Mouse (Mus musculus) testis, adult 2 months (tissue): ENCODE measurements around the gene Htr2c. TPM values are rescaled to one million over a fixed set of nuclear protein-coding genes. Genes with fewer than 3 reads are reported as not detected.

Source experiments
- H3K27ac ChIP-seq: fragments of 200-500 bp; 2 replicates; pipeline ENCODE4 v1.5.1; 2012; ENCODE audit warnings: low read depth, low read length; ENCODE audit not compliant: control insufficient read depth, insufficient read depth
- H3K27me3 ChIP-seq: fragments of 200-500 bp; 2 replicates; pipeline ENCODE4 v1.6.1; 2012; ENCODE audit warnings: mild to moderate bottlenecking, low read length, moderate library complexity; ENCODE audit not compliant: control insufficient read depth, insufficient read depth
- H3K36me3 ChIP-seq: fragments of 200-500 bp; 2 replicates; pipeline ENCODE4 v1.6.1; 2012; ENCODE audit warnings: mild to moderate bottlenecking, low read length; ENCODE audit not compliant: control insufficient read depth, insufficient read depth
- H3K4me1 ChIP-seq: fragments of 200-500 bp; 2 replicates; pipeline ENCODE4 v1.6.1; 2012; ENCODE audit warnings: low read length; ENCODE audit not compliant: control insufficient read depth, insufficient read depth
- H3K4me3 ChIP-seq: fragments of 200-500 bp; 2 replicates; pipeline ENCODE4 v1.5.1; 2012; ENCODE audit warnings: low read depth, mild to moderate bottlenecking, low read length, moderate library complexity, mixed read lengths; ENCODE audit not compliant: control insufficient read depth
- CTCF ChIP-seq: fragments of 200-500 bp; IDR thresholded peaks from 2 replicates; pipeline ENCODE4 v1.5.1; 2012; ENCODE audit warnings: low read depth, mild to moderate bottlenecking, inconsistent platforms, low read length, moderate library complexity; ENCODE audit not compliant: control insufficient read depth, insufficient read depth, insufficient replicate concordance
- POLR2A ChIP-seq: fragments of 200-500 bp; IDR thresholded peaks from 2 replicates; pipeline ENCODE4 v1.6.1; 2012; ENCODE audit warnings: low read depth, mild to moderate bottlenecking, inconsistent platforms, low read length, moderate library complexity; ENCODE audit not compliant: control insufficient read depth
- polyA plus RNA-seq: library from polyadenylated mRNA; depleted of rRNA; stranded (reverse); fragments of >200 nt; gene quantifications from 2 replicates; pipeline ENCODE4 v1.2.3, GENCODE M21; 2012

Gene Htr2c
- polyA plus RNA-seq, 1 experiment = 0.04 TPM

DNA sequence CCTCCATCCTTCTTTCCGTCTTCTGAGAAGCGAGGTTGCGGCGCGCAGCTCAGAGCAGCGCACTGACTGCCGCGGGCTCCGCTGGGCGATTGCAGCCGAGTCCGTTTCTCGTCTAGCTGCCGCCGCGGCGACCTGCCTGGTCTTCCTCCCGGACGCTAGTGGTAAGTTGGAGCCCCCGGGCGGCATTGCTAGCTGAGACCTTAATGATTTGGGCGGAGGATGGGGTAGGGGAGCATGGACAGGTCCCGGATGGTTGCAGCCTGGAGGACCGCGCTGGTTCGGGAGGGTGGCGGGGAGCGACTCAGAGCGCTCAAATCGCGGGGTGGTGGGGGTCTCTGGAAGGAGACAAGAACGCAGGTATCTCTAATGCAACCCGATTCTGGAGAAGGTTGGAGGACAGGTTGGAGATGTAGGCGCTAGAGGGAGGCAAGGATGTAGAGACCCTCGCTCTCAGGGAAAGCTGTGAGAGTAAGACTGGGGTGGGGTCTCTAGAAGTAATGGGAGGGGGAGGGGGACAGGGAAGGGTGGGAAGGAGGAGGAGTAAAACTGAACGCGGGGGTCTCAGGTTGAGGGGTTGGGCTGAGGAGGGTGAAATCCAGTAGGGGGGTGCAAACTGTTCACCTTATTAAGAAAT is 718 bp downstream of the Htr2c start:
- H3K4me3 ChIP-seq = peak overlapping the region; percentile 20; the same call in 1 of the 2 replicates
- no peak overlapping the region for H3K27ac ChIP-seq
- no peaks in the 10 kb centered on the region for H3K36me3 ChIP-seq
- H3K4me1 ChIP-seq = peaks cover 4% of the 10 kb centered on the region
- TF ChIP-seq POLR2A (no peak), CTCF (no peak)
- no peaks in the 10 kb centered on the region for H3K27me3 ChIP-seq

DNA sequence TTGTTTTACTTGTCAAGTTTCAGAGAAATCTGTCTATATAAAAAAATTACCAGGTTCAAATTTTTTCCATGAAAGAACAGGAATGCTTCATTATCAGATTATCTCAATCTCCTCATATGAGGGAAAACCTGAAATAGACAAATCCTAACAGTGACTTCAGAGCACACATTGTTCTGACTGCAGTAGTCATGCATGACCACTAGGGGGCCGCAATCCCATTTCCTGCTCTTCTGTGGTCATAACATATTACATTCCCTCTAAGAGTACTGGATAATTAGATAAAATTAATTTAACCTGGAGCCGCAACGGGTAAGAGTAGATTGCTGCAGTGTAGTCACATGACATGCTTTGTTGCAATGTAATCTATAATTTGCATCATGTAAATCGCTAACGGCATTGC is 17.6 kb downstream of the Htr2c start:
- Histone ChIP-seq H3K27me3 (no peaks in the 10 kb centered on the region), H3K27ac (no peak overlapping the region), H3K4me1 (no peaks in the 10 kb centered on the region), H3K36me3 (no peaks in the 10 kb centered on the region), H3K4me3 (no peak overlapping the region)
- no peak for TF ChIP-seq POLR2A
- no peak for TF ChIP-seq CTCF

DNA sequence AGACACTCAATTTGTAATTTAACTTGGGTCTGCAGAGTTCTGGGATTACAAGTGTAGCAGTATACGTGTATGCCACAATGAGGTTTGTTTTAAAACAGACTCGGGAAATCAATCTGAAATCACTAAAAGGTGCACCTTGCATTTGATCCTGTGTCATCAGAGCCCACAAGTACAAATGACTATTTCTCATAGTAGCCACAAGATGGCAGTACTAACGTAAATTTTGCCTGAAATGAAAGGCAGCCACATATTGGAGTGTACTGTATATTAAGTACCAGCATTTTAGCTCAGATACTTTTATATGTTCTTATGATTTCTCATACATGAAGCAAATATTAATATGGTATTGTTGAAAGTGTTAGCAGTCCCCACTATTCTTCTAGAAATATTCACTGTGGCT is 93.4 kb downstream of the Htr2c start:
- Histone ChIP-seq H3K27ac (no peak overlapping the region), H3K4me3 (no peak overlapping the region), H3K4me1 (no peaks in the 10 kb centered on the region), H3K36me3 (no peaks in the 10 kb centered on the region), H3K27me3 (no peaks in the 10 kb centered on the region)
- TF ChIP-seq POLR2A = no peak
- no peak for TF ChIP-seq CTCF

GRCm38 (mm10) chrX:147071622-147072021 is 109.3 kb downstream of the Htr2c start:
- H3K36me3 ChIP-seq = no peaks in the 10 kb centered on the region
- no peaks in the 10 kb centered on the region for H3K4me1 ChIP-seq
- no peak overlapping the region for H3K4me3 ChIP-seq
- no peaks in the 10 kb centered on the region for H3K27me3 ChIP-seq
- no peak for TF ChIP-seq CTCF
- TF ChIP-seq POLR2A = no peak
- H3K27ac ChIP-seq = no peak overlapping the region

GRCm38 (mm10) chrX:147119155-147119554 is 156.8 kb downstream of the Htr2c start:
- Histone ChIP-seq H3K27me3 (no peaks in the 10 kb centered on the region), H3K4me1 (no peaks in the 10 kb centered on the region)
- TF ChIP-seq CTCF (no peak), POLR2A (no peak)

DNA sequence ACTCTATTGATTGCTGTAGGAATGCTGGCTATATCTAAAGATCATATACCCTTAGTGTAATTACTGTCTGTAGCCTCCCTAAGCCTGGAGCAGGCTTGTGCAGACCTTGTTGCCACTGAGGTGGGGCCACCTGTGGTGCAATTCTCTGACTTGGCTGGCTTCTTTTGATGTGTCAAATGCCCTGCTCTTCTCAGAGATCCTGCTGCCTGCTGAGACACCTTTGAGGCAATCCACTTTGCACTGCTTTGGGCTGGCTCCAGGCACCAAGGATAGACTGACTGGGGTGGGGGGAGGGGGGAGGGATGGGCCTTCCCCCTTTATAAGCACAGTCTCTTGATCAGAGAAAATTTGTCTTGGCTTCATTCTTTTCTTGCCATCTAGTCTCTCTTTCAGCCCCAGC is 252.9 kb downstream of the Htr2c start:
- H3K36me3 ChIP-seq = no peaks in the 10 kb centered on the region
- no peak overlapping the region for H3K4me3 ChIP-seq
- no peaks in the 10 kb centered on the region for H3K4me1 ChIP-seq
- no peaks in the 10 kb centered on the region for H3K27me3 ChIP-seq
- TF ChIP-seq CTCF (no peak), POLR2A (no peak)
- no peak overlapping the region for H3K27ac ChIP-seq

More at GRCm38 (mm10) chrX:147119155-147119554, 156.8 kb downstream of the Htr2c start:
- Histone ChIP-seq H3K27ac (no peak overlapping the region), H3K4me3 (no peak overlapping the region), H3K36me3 (no peaks in the 10 kb centered on the region)

DNA sequence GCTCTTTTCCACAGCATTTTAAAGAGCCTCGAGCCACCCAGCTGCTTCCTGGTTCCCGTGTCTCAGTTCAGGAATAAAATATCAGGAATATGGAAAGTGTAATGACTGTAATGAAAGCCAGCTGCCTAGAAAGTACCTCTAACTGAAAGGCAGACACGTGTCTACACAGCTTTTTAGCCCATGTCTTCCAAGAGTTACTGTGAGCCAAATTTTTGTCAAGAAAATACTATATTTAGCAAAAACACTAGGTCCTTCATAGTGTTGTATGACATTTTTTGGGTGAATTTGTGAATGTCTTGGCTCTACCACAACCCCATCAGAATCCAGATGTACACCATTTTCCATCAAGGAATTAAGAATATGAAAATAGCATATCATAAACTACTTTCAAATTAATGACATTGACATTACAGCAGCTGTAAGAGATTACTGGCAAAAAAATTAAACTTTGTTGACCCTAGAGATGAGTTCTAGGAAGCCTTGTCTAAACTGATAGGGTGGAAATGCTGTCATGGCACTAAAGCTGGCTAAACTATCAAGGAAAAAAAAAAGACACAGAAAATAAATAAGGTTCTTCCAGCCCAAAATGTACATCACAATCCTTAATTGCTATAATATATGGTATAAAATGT is 255.2 kb downstream of the Htr2c start:
- no peak overlapping the region for H3K4me3 ChIP-seq
- H3K4me1 ChIP-seq = no peaks in the 10 kb centered on the region
- no peaks in the 10 kb centered on the region for H3K36me3 ChIP-seq
- no peak overlapping the region for H3K27ac ChIP-seq
- no peak for TF ChIP-seq POLR2A
- no peak for TF ChIP-seq CTCF
- H3K27me3 ChIP-seq = no peaks in the 10 kb centered on the region
